Mouse (Mus musculus) cerebellum, adult 2 months (tissue): ENCODE measurements around the gene Dgke.

Experiments used
- CTCF ChIP-seq: fragments of 200-500 bp; IDR thresholded peaks from 2 replicates; pipeline ENCODE4 v1.5.1; 2011; ENCODE audit warnings: low read depth, mild to moderate bottlenecking, control low read depth, low read length, moderate library complexity, borderline replicate concordance; ENCODE audit not compliant: insufficient read depth
- POLR2A ChIP-seq: fragments of 200-500 bp; IDR thresholded peaks from 2 replicates; pipeline ENCODE4 v1.6.1; 2011; ENCODE audit warnings: low read length, control low read depth, borderline replicate concordance; ENCODE audit not compliant: insufficient read depth

DNA sequence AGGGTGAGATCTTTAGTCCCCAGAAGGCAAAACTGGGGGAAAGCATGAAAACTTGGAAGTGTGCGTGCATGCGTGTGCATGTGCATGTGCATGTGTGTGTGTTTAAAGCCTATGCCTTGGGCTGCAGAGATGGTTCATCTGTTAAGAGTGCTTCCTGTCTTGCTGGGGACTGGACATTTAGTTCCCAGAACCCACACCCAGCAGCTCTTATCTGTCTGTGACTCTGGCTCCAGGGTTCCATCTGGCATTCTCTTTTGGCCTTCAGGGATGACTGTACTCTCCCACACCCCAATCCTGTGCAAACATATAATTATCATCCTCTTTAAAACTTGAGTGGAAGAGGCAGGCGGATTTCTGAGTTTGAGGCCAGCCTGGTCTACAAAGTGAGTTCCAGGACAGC, 40.5 kb downstream of the Dgke start:
- TF ChIP-seq CTCF (no peak), POLR2A (no peak)
